In the genomic region with DNA sequence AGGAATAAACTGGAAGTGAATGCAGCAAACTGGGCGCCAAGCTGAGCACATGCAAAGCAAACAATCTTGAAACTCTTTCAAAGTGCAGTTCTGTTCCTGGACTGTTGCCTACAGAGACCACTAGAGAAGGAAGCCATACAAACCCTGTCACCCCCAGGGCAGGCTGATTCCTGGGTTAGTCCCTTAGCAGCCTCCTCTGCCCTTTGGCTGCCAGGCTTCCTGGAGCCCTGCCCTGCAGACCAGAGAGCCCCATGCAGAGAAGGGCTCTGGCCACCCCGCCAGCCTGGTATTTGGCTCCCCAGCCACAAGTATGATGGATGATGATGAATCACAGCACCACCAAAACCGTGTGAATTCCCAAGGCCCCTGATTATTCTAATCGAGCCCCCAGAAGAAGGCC, we compare ENCODE assay signal across 14 mouse cellular contexts.
DNase-seq lines count a peak whose midpoint lies in the region; ATAC-seq and TF ChIP-seq lines count a peak whose summit lies in the region.
"Had no signal": no experiment of that assay in that cellular context is flagged by ENCODE, and none has a peak within 500 bp of the region (broad histone marks: within the 10 kb centered on the region; RNA-seq: fewer than 3 reads in every experiment).

No protein-coding gene starts in this region.

- no peaks in the 10 kb centered on the region for H3K9me3 ChIP-seq in heart, embryonic 15.5 days (replicated peaks)
- H3K9me3 ChIP-seq in heart, embryonic 11.5 days (replicated peaks; ENCODE audit: control insufficient read depth, low read length): no peaks in the 10 kb centered on the region
- no peaks in the 10 kb centered on the region for H3K9me3 ChIP-seq in limb, embryonic 12.5 days

- H3K36me3 ChIP-seq in heart, embryonic 15.5 days: no peaks in the 10 kb centered on the region
- H3K36me3 ChIP-seq in heart, embryonic 11.5 days (ENCODE audit: control insufficient read depth, insufficient read depth, low read length): no peaks in the 10 kb centered on the region
- H3K36me3 ChIP-seq in limb, embryonic 12.5 days: no peaks in the 10 kb centered on the region

- H3K4me3 ChIP-seq in heart, embryonic 15.5 days: no peak overlapping the region
- H3K4me3 ChIP-seq in heart, embryonic 11.5 days (ENCODE audit: low read depth, low read length): no peak overlapping the region
- no peak overlapping the region for H3K4me3 ChIP-seq in limb, embryonic 12.5 days (replicated peaks)
- H3K4me3 ChIP-seq in layer of hippocampus, adult 2 months: no peak overlapping the region
- H3K4me3 ChIP-seq: erythroblast, embryonic 14.5 days had no signal

- H3K4me2 ChIP-seq in heart, embryonic 15.5 days: no peak overlapping the region
- H3K4me2 ChIP-seq in heart, embryonic 11.5 days: no peak overlapping the region
- no peak overlapping the region for H3K4me2 ChIP-seq in limb, embryonic 12.5 days

- no peak for ATAC-seq in heart, embryonic 15.5 days (replicated peaks; ENCODE audit: insufficient number of reproducible peaks, insufficient read depth, low FRiP score, low read depth)
- ATAC-seq in heart, embryonic 11.5 days (replicated peaks; ENCODE audit: insufficient number of reproducible peaks, low FRiP score, low TSS enrichment): no peak
- no peak for ATAC-seq in limb, embryonic 12.5 days (ENCODE audit: insufficient number of reproducible peaks, insufficient read depth, low FRiP score, low TSS enrichment, low read depth)

- peak overlapping the region; percentile 33; the same call in 1 of the 2 replicates for H3K27ac ChIP-seq in heart, embryonic 15.5 days
- H3K27ac ChIP-seq in heart, embryonic 11.5 days (ENCODE audit: low read depth, low read length): no peak overlapping the region
- H3K27ac ChIP-seq in limb, embryonic 12.5 days: peak overlapping the region; percentile 62; the same call in 1 of the 2 replicates
- no peak overlapping the region for H3K27ac ChIP-seq in layer of hippocampus, adult 2 months

- H3K27me3 ChIP-seq in heart, embryonic 15.5 days: no peaks in the 10 kb centered on the region
- no peaks in the 10 kb centered on the region for H3K27me3 ChIP-seq in heart, embryonic 11.5 days (ENCODE audit: control insufficient read depth, insufficient read depth, low read length)
- H3K27me3 ChIP-seq in limb, embryonic 12.5 days: no peaks in the 10 kb centered on the region

- DNase-seq in 3134 (ENCODE audit: extremely low read depth, insufficient read length, low spot score) (peak; percentile 77), 3T3-L1 (ENCODE audit: low read depth, low spot score) (peak; percentile 82)
- no peak for DNase-seq in thymus, adult 18-20 months
- no peak for DNase-seq in layer of hippocampus, adult 2 months (ENCODE audit: low spot score in 2 of 2)
- no peak for DNase-seq in frontal cortex, postnatal 25 days (ENCODE audit: low spot score in 2 of 2)
- DNase-seq: kidney, postnatal 14 days; layer of hippocampus, postnatal 36 days; liver; spleen, adult 18-20 months; thymus, adult 2 months had no signal

- WGBS in heart, embryonic 15.5 days: 36% methylated on average over 4 of the region's 4 CpGs
- WGBS in heart, embryonic 11.5 days (ENCODE audit: insufficient replicate concordance): 43% methylated on average over 4 of the region's 4 CpGs
- 35% methylated on average over 4 of the region's 4 CpGs for WGBS in limb, embryonic 12.5 days

- no peak for TF ChIP-seq CTCF in layer of hippocampus, adult 2 months (conservative IDR thresholded peaks at IDR 0.05)

- no peak overlapping the region for H3K9ac ChIP-seq in heart, embryonic 15.5 days
- H3K9ac ChIP-seq in heart, embryonic 11.5 days (ENCODE audit: low read depth, low read length): no peak overlapping the region
- no peak overlapping the region for H3K9ac ChIP-seq in limb, embryonic 12.5 days (replicated peaks)

- H3K4me1 ChIP-seq in heart, embryonic 15.5 days (replicated peaks): 0 out of 2 replicates have a peak, but pooled peaks cover 3% of the 10 kb centered on the region
- H3K4me1 ChIP-seq in heart, embryonic 11.5 days (ENCODE audit: control insufficient read depth, insufficient read depth, low read length): peaks cover 8% of the 10 kb centered on the region; the same call in 1 of the 2 replicates
- H3K4me1 ChIP-seq in limb, embryonic 12.5 days (replicated peaks): peaks cover 36% of the 10 kb centered on the region

Comparison
In these comparisons a context has a peak if more than half of its experiments do, and no peak if none do; other contexts are left out.
1. H3K27ac ChIP-seq: peak in heart, embryonic 15.5 days (single experiment) and limb, embryonic 12.5 days (single experiment); none in heart, embryonic 11.5 days (single experiment) and layer of hippocampus, adult 2 months (single experiment).
2. DNase-seq: peak in 3134 (single experiment) and 3T3-L1 (single experiment); none in thymus, adult 18-20 months (0 of 2), layer of hippocampus, adult 2 months (0 of 2) and frontal cortex, postnatal 25 days (0 of 2).